Mouse (Mus musculus): ENCODE results near the gene Sdf2.
A peak's percentile ranks its signal among the peaks of the same experiment; 100 is the strongest.
"Not testable (repeated sequence)": the region's sequence is repeated elsewhere in the genome, so short reads cannot be mapped to it uniquely, and the experiment has no call there.

The Sdf2 gene

GRCm38 (mm10) chr11:78262550-78262949 lies 17.0 kb downstream of the Sdf2 start:
- DNase-seq: peak; percentile 77

GRCm38 (mm10) chr11:78265571-78265970 lies 20.0 kb downstream of the Sdf2 start:
- no peak for DNase-seq

- no peak for DNase-seq
Observed at GRCm38 (mm10) chr11:78271986-78272385, 26.4 kb downstream of the Sdf2 start.

GRCm38 (mm10) chr11:78275596-78275995 lies 30.1 kb downstream of the Sdf2 start:
- no peak for DNase-seq

- not testable (repeated sequence) for DNase-seq
Observed at GRCm38 (mm10) chr11:78276169-78276568, 30.6 kb downstream of the Sdf2 start.

- DNase-seq: no peak
Observed at GRCm38 (mm10) chr11:78278853-78279252, 33.3 kb downstream of the Sdf2 start.

GRCm38 (mm10) chr11:78279586-78279985 lies 34.0 kb downstream of the Sdf2 start:
- DNase-seq: no peak

GRCm38 (mm10) chr11:78289146-78289763 lies 43.7 kb downstream of the Sdf2 start:
- no peak for DNase-seq

- DNase-seq: no peak
Observed at GRCm38 (mm10) chr11:78290654-78291053, 45.1 kb downstream of the Sdf2 start, which contains the start of gene BC030499. Gene BC030499, plus strand, starts transcription at chr11:78290841.

GRCm38 (mm10) chr11:78294585-78294984 lies 49.0 kb downstream of the Sdf2 start:
- no peak for DNase-seq

GRCm38 (mm10) chr11:78300917-78301316 lies 55.4 kb downstream of the Sdf2 start:
- DNase-seq: no peak

GRCm38 (mm10) chr11:78301357-78302084 lies 56.0 kb downstream of the Sdf2 start, which contains the start of gene Spag5:
Gene Spag5, plus strand, starts transcription at chr11:78301529.
- DNase-seq: peak; percentile 94

Data from retina, postnatal 1 day (tissue).